Mouse (Mus musculus) C2C12 (cell line): ENCODE measurements around the gene Mapkap1. TPM values are rescaled to one million over a fixed set of nuclear protein-coding genes. Genes with fewer than 3 reads are reported as not detected.

Source experiments
- H3K27me3 ChIP-seq: one replicate; pipeline ENCODE4 v1.6.1; 2011; ENCODE audit not compliant: control insufficient read depth, insufficient read depth, insufficient read length
- H3K36me3 ChIP-seq: one replicate; pipeline ENCODE4 v1.6.1; 2011; ENCODE audit not compliant: control insufficient read depth, insufficient read depth
- H3K4me3 ChIP-seq: one replicate; pipeline ENCODE4 v1.5.1; 2011; ENCODE audit warnings: mild to moderate bottlenecking, control low read depth; ENCODE audit not compliant: poor library complexity, insufficient read depth, severe bottlenecking
- H3K79me2 ChIP-seq: one replicate; pipeline ENCODE4 v1.6.1; 2011; ENCODE audit not compliant: control insufficient read depth, insufficient read depth
- H3K79me3 ChIP-seq: one replicate; pipeline ENCODE4 v1.6.1; 2011; ENCODE audit warnings: low read depth, control low read depth
- H3ac ChIP-seq: one replicate; pipeline ENCODE3; 2011; ENCODE audit warnings: low read depth; ENCODE audit not compliant: control insufficient read depth, insufficient read length
- CEBPB ChIP-seq: IDR thresholded peaks from one replicate; pipeline ENCODE4 v1.6.1; 2011; ENCODE audit warnings: low read depth, mild to moderate bottlenecking, control low read depth, moderate library complexity
- CTCF ChIP-seq: IDR thresholded peaks from one replicate; pipeline ENCODE4 v1.5.1; 2011; ENCODE audit not compliant: control insufficient read depth, insufficient read depth, insufficient read length
- FOSL1 ChIP-seq: IDR thresholded peaks from one replicate; pipeline ENCODE4 v1.8.0; 2011; ENCODE audit warnings: mild to moderate bottlenecking, low read length; ENCODE audit not compliant: poor library complexity, insufficient read depth, severe bottlenecking
- MAX ChIP-seq: IDR thresholded peaks from one replicate; pipeline ENCODE4 v1.6.1; 2011; ENCODE audit warnings: mild to moderate bottlenecking, control low read depth
- MYOD1 ChIP-seq: IDR thresholded peaks from one replicate; pipeline ENCODE4 v1.6.1; 2011; ENCODE audit warnings: low read depth; ENCODE audit not compliant: control insufficient read depth, insufficient read length
- MYOG ChIP-seq: IDR thresholded peaks from one replicate; pipeline ENCODE4 v1.6.1; 2011; ENCODE audit not compliant: control insufficient read depth, insufficient read length; ENCODE audit errors: extremely low read depth
- USF1 ChIP-seq: IDR thresholded peaks from one replicate; pipeline ENCODE4 v1.6.1; 2011; ENCODE audit warnings: low read depth, mild to moderate bottlenecking, control low read depth, moderate library complexity
- long read RNA-seq, 2 experiments: library from polyadenylated mRNA; unstranded; transcript quantifications; one replicate each; pipeline ENCODE4 v2.0.0; 2019 to 2020
- polyA plus RNA-seq: library from polyadenylated mRNA; unstranded; fragments of >200 nt; fragmentation: generic; extraction: Trizol; gene quantifications from one replicate; pipeline ENCODE4 v1.2.1, GENCODE M21; 2012; ENCODE audit warnings: missing spikeins

Gene Mapkap1
- polyA plus RNA-seq = 33.2 TPM
- long read RNA-seq, experiment 1, transcript Mapkap1-209 (12 exons, 3,111 nt) = major isoform, 29 of 58 reads
- long read RNA-seq, experiment 1, partial matches to known transcripts = 8 of 58 reads
- long read RNA-seq, experiment 1, other reads (novel, unspliced or antisense) = 19 of 58 reads
- long read RNA-seq, experiment 2, transcript Mapkap1-209 (12 exons, 3,111 nt) = major isoform, 309 of 492 reads
- long read RNA-seq, experiment 2, transcript Mapkap1-204 (11 exons, 1,630 nt) = minor isoform, 48 of 492 reads
- long read RNA-seq, experiment 2, partial matches to known transcripts = 4 of 492 reads
- long read RNA-seq, experiment 2, other reads (novel, unspliced or antisense) = 130 of 492 reads

DNA sequence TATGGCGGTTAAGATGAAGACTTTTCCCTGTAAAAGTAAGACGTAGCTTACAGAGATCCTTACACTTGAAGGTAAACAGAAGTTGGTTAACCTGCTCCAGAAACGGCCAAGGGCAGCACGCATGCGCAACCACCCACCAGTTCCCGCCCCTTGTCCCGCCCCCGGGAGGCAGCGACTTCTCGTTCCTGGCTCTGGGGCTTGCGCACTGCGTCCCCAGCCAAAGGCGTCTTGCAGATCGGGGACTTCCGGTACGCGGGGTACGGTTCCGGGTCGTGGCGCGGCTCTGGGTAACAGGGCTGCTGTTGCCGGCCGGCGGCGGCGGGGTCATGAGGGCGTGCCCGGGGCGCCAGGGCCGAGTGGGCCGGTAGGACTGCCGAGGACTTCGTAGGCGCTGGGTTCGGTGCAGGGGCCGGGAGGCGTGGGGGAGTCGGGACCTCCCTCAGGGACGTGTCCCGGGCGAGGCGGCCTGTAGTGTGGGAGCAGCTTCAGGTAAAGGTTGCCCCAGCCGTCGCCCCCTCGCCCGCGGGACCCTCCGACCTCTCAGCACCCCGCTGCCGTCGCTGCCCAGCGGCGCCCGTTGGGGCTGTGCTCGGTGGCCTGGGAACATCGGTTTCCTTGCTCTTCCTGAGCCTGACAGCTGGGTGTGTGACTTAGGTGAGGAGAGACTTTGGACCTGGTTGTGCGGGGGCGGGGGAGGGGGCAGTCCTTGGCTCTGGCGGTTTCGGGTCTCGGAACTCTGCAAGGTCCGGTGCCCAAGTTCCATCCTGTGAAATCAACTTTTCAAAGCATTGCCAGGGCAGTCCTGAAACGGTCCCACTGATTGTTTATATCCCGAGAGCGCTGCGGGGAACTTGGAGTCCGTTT lies at the start of gene Mapkap1:
Gene Mapkap1 (plus strand): TSS at position 171 of the 864 bp plus-strand sequence.
- Histone ChIP-seq H3K4me3 (peak within 1 kb of the TSS; percentile 86), H3K79me3 (peaks cover 20% of the 10 kb centered on the region), H3K36me3 (no peaks in the 10 kb centered on the region), H3K27me3 (no peaks in the 10 kb centered on the region), H3ac (peak within 1 kb of the TSS; percentile 91), H3K79me2 (peaks cover 42% of the 10 kb centered on the region)
- TF ChIP-seq MYOG (no peak), MAX (no peak), FOSL1 (no peak), MYOD1 (no peak), USF1 (no peak), CTCF (no peak), CEBPB (no peak)

DNA sequence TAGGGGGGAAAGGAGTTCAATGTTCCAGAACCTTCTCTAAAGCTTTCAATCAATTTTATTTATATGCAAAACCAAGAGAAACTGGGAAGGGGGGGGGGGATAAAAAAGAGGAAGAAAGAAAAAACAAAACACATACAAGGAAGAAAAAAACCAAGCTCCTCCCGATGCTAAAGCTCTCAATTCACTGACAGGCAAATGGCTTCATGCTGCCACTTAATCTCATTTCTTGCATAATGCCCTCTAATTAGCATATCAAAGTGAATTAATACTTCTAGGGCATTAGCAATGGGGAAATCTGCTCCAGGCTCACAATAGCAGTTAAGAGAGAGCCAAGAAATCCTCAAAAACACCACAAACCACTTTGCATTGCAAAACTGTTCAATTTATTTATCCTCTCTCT lies 42.9 kb upstream of the Mapkap1 start:
- H3K79me2 ChIP-seq = peaks cover 5% of the 10 kb centered on the region
- H3K4me3 ChIP-seq = no peak overlapping the region

DNA sequence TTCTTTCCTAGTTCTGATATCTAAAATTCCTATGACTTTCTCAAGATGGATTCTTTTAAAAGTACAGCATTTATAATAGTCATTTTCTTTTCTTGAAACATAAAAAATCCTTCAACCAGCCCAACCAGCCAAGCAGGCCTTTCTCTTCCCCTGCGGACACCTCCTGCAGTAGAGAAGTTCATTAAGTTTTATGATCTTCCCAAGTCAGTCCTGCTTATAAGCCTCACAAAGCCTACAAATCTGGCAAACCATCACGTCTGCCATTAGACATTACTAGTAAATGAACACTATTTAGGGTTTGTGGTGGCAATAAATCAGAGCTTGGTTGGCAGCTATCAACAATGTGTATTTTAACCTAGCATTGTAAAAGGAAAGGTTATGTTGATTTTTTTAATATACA lies 39.5 kb upstream of the Mapkap1 start:
- no peak for TF ChIP-seq MAX
- no peak for TF ChIP-seq CEBPB
- no peak for TF ChIP-seq MYOD1
- no peak for TF ChIP-seq CTCF
- no peak for TF ChIP-seq FOSL1
- TF ChIP-seq MYOG = no peak
- TF ChIP-seq USF1 = no peak
- no peak overlapping the region for H3K4me3 ChIP-seq
- H3K79me3 ChIP-seq = no peaks in the 10 kb centered on the region
- H3K79me2 ChIP-seq = peaks cover 14% of the 10 kb centered on the region
- peaks cover 23% of the 10 kb centered on the region for H3K36me3 ChIP-seq
- H3ac ChIP-seq = no peak overlapping the region
- H3K27me3 ChIP-seq = no peaks in the 10 kb centered on the region

More for the DNA sequence above, 42.9 kb upstream of the Mapkap1 start:
- H3ac ChIP-seq = no peak overlapping the region
- H3K36me3 ChIP-seq = peaks cover 23% of the 10 kb centered on the region
- no peaks in the 10 kb centered on the region for H3K27me3 ChIP-seq
- H3K79me3 ChIP-seq = no peaks in the 10 kb centered on the region
- no peak for TF ChIP-seq USF1

DNA sequence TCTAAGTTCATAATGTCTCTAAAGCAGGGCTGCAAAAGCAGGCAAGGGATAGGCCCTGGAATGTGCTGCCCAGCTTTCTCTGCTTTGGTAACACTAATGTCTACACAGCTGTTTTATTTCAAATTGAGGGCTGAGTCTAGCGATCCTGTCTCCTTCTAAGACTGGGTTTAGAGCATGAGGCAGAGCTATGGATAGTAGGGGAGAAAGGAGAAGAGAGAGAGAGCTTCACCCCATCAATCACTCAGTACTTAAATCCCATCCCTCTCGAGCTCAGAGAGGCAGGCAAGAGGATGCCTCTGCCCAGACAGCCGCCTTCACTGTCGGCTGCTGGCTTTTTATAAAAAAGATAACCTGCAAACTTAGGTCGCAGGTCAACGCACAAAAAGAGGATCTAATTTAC lies 38.2 kb upstream of the Mapkap1 start:
- Histone ChIP-seq H3K79me2 (peaks cover 14% of the 10 kb centered on the region), H3K36me3 (peaks cover 17% of the 10 kb centered on the region), H3K79me3 (no peaks in the 10 kb centered on the region), H3K27me3 (no peaks in the 10 kb centered on the region), H3ac (no peak overlapping the region), H3K4me3 (no peak overlapping the region)
- TF ChIP-seq CEBPB = no peak
- TF ChIP-seq MYOD1 = no peak
- TF ChIP-seq CTCF = no peak
- TF ChIP-seq MAX = no peak
- TF ChIP-seq MYOG = no peak
- no peak for TF ChIP-seq USF1
- TF ChIP-seq FOSL1 = no peak

DNA sequence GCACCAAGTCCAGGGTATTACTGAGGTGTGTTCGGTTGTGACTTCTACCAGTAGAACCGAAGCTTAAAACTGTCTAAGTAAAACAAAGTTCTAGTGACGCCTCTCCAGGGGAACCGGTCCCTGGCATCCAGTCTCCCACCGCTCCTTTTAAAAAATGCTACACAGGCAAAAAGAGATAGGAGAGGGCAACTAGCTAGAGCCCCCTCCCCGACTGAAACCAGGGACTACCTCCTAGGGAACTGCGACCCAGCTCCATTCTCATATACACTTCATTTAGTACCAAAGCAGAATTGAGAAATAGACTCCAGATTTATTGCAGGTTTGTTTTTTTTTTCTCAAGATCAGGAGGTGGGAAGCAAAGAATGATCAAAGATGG lies 36.2 kb upstream of the Mapkap1 start:
- H3ac ChIP-seq = no peak overlapping the region
- H3K79me2 ChIP-seq = peaks cover 14% of the 10 kb centered on the region
- TF ChIP-seq CEBPB (no peak), USF1 (no peak), MAX (no peak), MYOD1 (no peak), FOSL1 (no peak), CTCF (no peak), MYOG (no peak)
- H3K4me3 ChIP-seq = no peak overlapping the region
- peaks cover 11% of the 10 kb centered on the region for H3K36me3 ChIP-seq
- H3K79me3 ChIP-seq = no peaks in the 10 kb centered on the region
- H3K27me3 ChIP-seq = no peaks in the 10 kb centered on the region
